Mouse (Mus musculus) heart, postnatal 0 days (tissue): ENCODE results near the gene Arhgap28.

Experiments
- CTCF ChIP-seq: IDR thresholded peaks from 2 replicates; pipeline ENCODE4 v1.5.1; 2016; ENCODE audit warnings: antibody characterized with exemption, control low read depth, low read depth
- EP300 ChIP-seq: IDR thresholded peaks from 2 replicates; pipeline ENCODE4 v1.6.1; 2016; ENCODE audit warnings: antibody characterized with exemption, low read depth

DNA sequence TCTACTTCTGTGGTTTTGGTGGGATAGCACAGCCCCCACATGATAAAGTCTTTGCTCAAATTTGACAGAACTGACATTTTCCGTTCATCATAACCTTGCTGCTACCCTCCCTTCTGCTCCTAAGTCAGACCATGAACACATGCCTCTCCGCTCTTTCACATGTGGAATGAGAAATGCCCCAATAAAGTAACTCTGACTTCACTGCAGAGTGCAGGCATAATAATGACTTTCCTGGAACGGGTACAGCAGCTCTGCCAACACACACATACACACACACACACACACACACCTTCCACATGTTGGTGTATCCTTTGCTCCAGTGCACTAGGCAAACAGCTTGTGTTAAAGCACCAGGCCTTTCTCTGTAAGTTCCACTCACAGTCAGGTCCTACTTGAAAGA is 139.0 kb downstream of the Arhgap28 start:
- no peak for TF ChIP-seq CTCF
- no peak for TF ChIP-seq EP300
